Mouse (Mus musculus) embryonic facial prominence, embryonic 11.5 days (tissue): ENCODE measurements around the gene Camkmt. TPM values are rescaled to one million over a fixed set of nuclear protein-coding genes. Genes with fewer than 3 reads are reported as not detected.

ENCODE experiments used
- ATAC-seq: fragments of 200-750 bp; cut with Nextera tagmentation; replicated peaks from 2 replicates; pipeline ENCODE4 v1.8.0; 2017; ENCODE audit warnings: low read depth; ENCODE audit not compliant: insufficient number of reproducible peaks, low FRiP score, low TSS enrichment
- DNase-seq: peaks from one replicate; pipeline ENCODE4 v3.0.0-alpha.2; 2015; ENCODE audit warnings: low spot score
- H3K27ac ChIP-seq: fragments of 300-500 bp; sonication (generic); replicated peaks from 2 replicates; pipeline ENCODE4 v1.5.1; 2014; ENCODE audit warnings: mild to moderate bottlenecking, low read depth, low read length, control low read depth
- H3K27me3 ChIP-seq: fragments of 300-500 bp; sonication (generic); 2 replicates; pipeline ENCODE4 v1.6.1; 2014; ENCODE audit warnings: mild to moderate bottlenecking, low read length, moderate library complexity, mixed read lengths; ENCODE audit not compliant: control insufficient read depth, insufficient read depth
- H3K36me3 ChIP-seq: fragments of 300-500 bp; sonication (generic); replicated peaks from 2 replicates; pipeline ENCODE4 v1.6.1; 2014; ENCODE audit warnings: low read depth, mild to moderate bottlenecking, low read length, moderate library complexity, mixed read lengths; ENCODE audit not compliant: control insufficient read depth, insufficient read depth
- H3K4me1 ChIP-seq: fragments of 300-500 bp; sonication (generic); 2 replicates; pipeline ENCODE4 v1.6.1; 2014; ENCODE audit warnings: low read length, mixed read lengths; ENCODE audit not compliant: control insufficient read depth, insufficient read depth
- H3K4me2 ChIP-seq: fragments of 300-500 bp; sonication (generic); 2 replicates; pipeline ENCODE4 v1.6.1; 2014; ENCODE audit warnings: low read depth, mild to moderate bottlenecking, control low read depth, low read length, moderate library complexity
- H3K4me3 ChIP-seq: fragments of 300-500 bp; sonication (generic); 2 replicates; pipeline ENCODE4 v1.5.1; 2014; ENCODE audit warnings: low read depth, low read length, control low read depth
- H3K9ac ChIP-seq: fragments of 300-500 bp; sonication (generic); replicated peaks from 2 replicates; pipeline ENCODE4 v1.6.1; 2014; ENCODE audit warnings: mild to moderate bottlenecking, control low read depth, low read length
- H3K9me3 ChIP-seq: fragments of 300-500 bp; sonication (generic); replicated peaks from 2 replicates; pipeline ENCODE4 v1.6.1; 2016; ENCODE audit warnings: mild to moderate bottlenecking, low read length, inconsistent platforms, mixed read lengths; ENCODE audit not compliant: control insufficient read depth
- WGBS: fragments of 180-500 bp; shearing (Covaris S2); extraction: QIAGEN DNeasy Blood & Tissue Kit; methylation state at CpG from one replicate; pipeline ENCODE4 v1.1.7; 2014; 5-methylcytosine and 5-hydroxymethylcytosine counted together
- polyA plus RNA-seq: library from polyadenylated mRNA; unstranded; fragments of >200 nt; fragmentation: Nextera tagmentation; extraction: Ambion mirVana; gene quantifications from 2 replicates; pipeline ENCODE4 v1.2.1, GENCODE M21; 2014

Camkmt gene
- polyA plus RNA-seq, 1 experiment from 2014 or later: 16.8 TPM

GRCm38 (mm10) chr17:85458075-85458474 is 367.7 kb downstream of the Camkmt start:
- H3K9me3 ChIP-seq: no peaks in the 10 kb centered on the region
- H3K27ac ChIP-seq: no peak overlapping the region
- no peaks in the 10 kb centered on the region for H3K36me3 ChIP-seq
- no peaks in the 10 kb centered on the region for H3K4me1 ChIP-seq
- peak; percentile 77 for DNase-seq
- H3K27me3 ChIP-seq: peaks cover 61% of the 10 kb centered on the region
- H3K9ac ChIP-seq: no peak overlapping the region
- WGBS: 1% methylated on average over 14 of the region's 14 CpGs
- no peak overlapping the region for H3K4me2 ChIP-seq
- peak; percentile 68 for ATAC-seq
- H3K4me3 ChIP-seq: no peak overlapping the region

GRCm38 (mm10) chr17:85458589-85458988 is 368.2 kb downstream of the Camkmt start:
- DNase-seq (no peak), ATAC-seq (no peak; the same call in 1 of the 2 replicates)
- Histone ChIP-seq H3K4me3 (no peak overlapping the region), H3K4me2 (no peak overlapping the region), H3K27me3 (peaks cover 63% of the 10 kb centered on the region), H3K4me1 (no peaks in the 10 kb centered on the region; the same call in 1 of the 2 replicates), H3K9me3 (no peaks in the 10 kb centered on the region), H3K9ac (no peak overlapping the region), H3K36me3 (no peaks in the 10 kb centered on the region), H3K27ac (no peak overlapping the region)
- 4% methylated on average over 9 of the region's 9 CpGs for WGBS

DNA sequence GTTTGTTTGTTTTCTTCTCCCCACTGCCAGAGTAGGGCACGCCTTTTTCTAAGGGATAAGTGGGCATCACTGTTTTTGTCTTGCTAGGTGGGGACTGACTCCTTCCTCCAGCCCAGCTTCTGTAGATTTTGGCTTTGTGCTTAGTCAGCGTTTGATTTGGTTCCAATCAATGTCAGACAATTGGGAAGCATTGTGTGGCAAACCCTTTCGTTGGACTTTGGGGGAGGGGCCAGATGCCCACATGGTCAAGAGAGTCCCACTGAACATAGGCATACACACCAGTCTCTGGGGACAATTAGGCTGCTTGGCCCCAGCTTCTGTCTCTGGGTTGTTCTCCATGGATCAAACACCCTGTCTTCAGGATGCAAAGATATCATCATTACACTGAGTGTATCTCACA is 371.2 kb downstream of the Camkmt start:
- Histone ChIP-seq H3K4me1 (peaks cover 3% of the 10 kb centered on the region), H3K27ac (no peak overlapping the region), H3K36me3 (no peaks in the 10 kb centered on the region), H3K4me2 (no peak overlapping the region), H3K27me3 (peaks cover 67% of the 10 kb centered on the region), H3K9ac (no peak overlapping the region), H3K4me3 (no peak overlapping the region), H3K9me3 (no peaks in the 10 kb centered on the region)
- 40% methylated on average over 3 of the region's 3 CpGs for WGBS
- DNase-seq (no peak), ATAC-seq (no peak)

- H3K4me2 ChIP-seq: peak overlapping the region; percentile 13
- 9% methylated on average over 22 of the region's 22 CpGs for WGBS
- H3K9ac ChIP-seq: no peak overlapping the region
- H3K4me1 ChIP-seq: peaks cover 3% of the 10 kb centered on the region
- no peaks in the 10 kb centered on the region for H3K9me3 ChIP-seq
- H3K36me3 ChIP-seq: no peaks in the 10 kb centered on the region
- H3K4me3 ChIP-seq: no peak overlapping the region
- ATAC-seq (no peak), DNase-seq (peak; percentile 53)
- H3K27me3 ChIP-seq: peaks cover 72% of the 10 kb centered on the region
- H3K27ac ChIP-seq: 0 out of 2 replicates have a peak overlapping the region, but pooled peaks have one; percentile 20
Observed at GRCm38 (mm10) chr17:85463497-85464392, 373.4 kb downstream of the Camkmt start.

- Histone ChIP-seq H3K9ac (peak overlapping the region; percentile 22; the same call in 1 of the 2 replicates), H3K4me2 (peak overlapping the region; percentile 32), H3K27ac (0 out of 2 replicates have a peak overlapping the region, but pooled peaks have one; percentile 20), H3K27me3 (peaks cover 65% of the 10 kb centered on the region), H3K36me3 (no peaks in the 10 kb centered on the region), H3K4me3 (peak overlapping the region; percentile 19; the same call in 1 of the 2 replicates), H3K4me1 (peaks cover 3% of the 10 kb centered on the region), H3K9me3 (no peaks in the 10 kb centered on the region)
- DNase-seq (peak; percentile 66), ATAC-seq (peak; percentile 88)
- WGBS: 2% methylated on average over 40 of the region's 40 CpGs
Observed at GRCm38 (mm10) chr17:85464466-85465411, 374.4 kb downstream of the Camkmt start.

DNA sequence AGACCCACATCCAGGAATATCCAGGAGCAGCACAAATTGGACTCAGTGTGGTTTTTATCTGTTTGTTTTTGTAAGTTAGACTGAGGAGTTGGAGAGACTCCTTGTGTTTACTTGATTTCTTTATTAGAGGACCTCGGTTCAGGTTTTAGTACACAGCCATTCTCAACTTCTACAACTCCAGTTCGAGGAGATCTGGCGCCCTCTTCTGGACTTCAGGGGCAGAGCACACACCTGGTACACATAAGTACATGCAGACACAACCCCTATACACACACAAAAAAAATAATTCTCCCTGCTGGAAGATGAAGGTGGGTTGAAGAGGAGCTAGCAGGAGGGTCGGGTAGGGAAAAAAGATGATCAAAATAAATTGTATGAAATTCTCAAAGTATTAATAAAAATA is 379.4 kb downstream of the Camkmt start:
- Histone ChIP-seq H3K27ac (no peak overlapping the region), H3K4me1 (peaks cover 2% of the 10 kb centered on the region; the same call in 1 of the 2 replicates), H3K9me3 (no peaks in the 10 kb centered on the region), H3K27me3 (peaks cover 66% of the 10 kb centered on the region), H3K4me3 (no peak overlapping the region), H3K4me2 (no peak overlapping the region), H3K9ac (no peak overlapping the region), H3K36me3 (no peaks in the 10 kb centered on the region)
- 73% methylated on average over 4 of the region's 4 CpGs for WGBS
- ATAC-seq (no peak), DNase-seq (no peak)

DNA sequence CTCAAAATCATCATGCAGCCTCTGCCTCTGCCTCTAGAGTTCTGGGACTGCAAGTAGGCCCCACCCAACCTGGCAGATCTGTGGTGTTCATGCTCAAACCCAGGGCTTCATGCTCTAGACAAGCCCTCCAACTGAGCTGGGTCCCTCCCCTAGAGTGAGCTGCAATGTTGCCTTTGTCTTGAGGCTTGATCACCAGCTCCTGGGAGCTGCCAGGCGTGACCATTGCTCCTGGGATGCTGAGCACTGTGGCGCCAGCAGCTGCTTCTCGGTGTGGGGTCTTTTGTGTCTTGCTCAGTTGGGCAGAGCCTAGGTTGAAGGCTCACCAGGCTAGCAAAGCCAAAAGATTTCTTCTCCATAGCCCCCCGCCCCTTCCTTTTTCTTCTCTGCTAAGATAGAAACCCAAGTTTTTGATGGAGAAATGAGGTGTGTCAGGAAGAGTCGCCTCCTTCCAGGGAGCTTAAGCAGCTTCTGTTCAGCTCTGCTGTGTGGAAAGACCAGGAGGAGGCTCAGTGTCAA is 382.4 kb downstream of the Camkmt start:
- Histone ChIP-seq H3K9ac (no peak overlapping the region), H3K4me3 (no peak overlapping the region), H3K27ac (no peak overlapping the region), H3K27me3 (peaks cover 45% of the 10 kb centered on the region), H3K36me3 (no peaks in the 10 kb centered on the region), H3K4me2 (no peak overlapping the region), H3K9me3 (no peaks in the 10 kb centered on the region), H3K4me1 (no peaks in the 10 kb centered on the region)
- ATAC-seq (no peak), DNase-seq (no peak)
- WGBS: 3% methylated on average over 5 of the region's 5 CpGs
